12 mouse cellular contexts compared by ENCODE assay signal in genomic region chr5:77838186-77839097, GRCm38 (mm10).
A peak's percentile ranks its signal among the peaks of the same experiment; 100 is the strongest.
DNase-seq lines count a peak whose midpoint lies in the region; ATAC-seq and TF ChIP-seq lines count a peak whose summit lies in the region.
"Had no signal": no experiment of that assay in that cellular context is flagged by ENCODE, and none has a peak within 500 bp of the region (broad histone marks: within the 10 kb centered on the region; RNA-seq: fewer than 3 reads in every experiment).

No protein-coding gene starts in this region.

- H3K27me3 ChIP-seq in forebrain, embryonic 12.5 days = no peaks in the 10 kb centered on the region
- no peaks in the 10 kb centered on the region for H3K27me3 ChIP-seq in hindbrain, embryonic 16.5 days (replicated peaks; ENCODE audit: control insufficient read depth, insufficient read depth, low read length)
- no peaks in the 10 kb centered on the region for H3K27me3 ChIP-seq in neural tube, embryonic 12.5 days (replicated peaks)
- H3K27me3 ChIP-seq: intestine, embryonic 15.5 days; limb, embryonic 13.5 days had no signal

- 31% methylated on average over 5 of the region's 5 CpGs for WGBS in forebrain, embryonic 12.5 days
- 13% methylated on average over 5 of the region's 5 CpGs for WGBS in hindbrain, embryonic 16.5 days
- WGBS in neural tube, embryonic 12.5 days = 26% methylated on average over 5 of the region's 5 CpGs

- 0 out of 2 replicates have a peak overlapping the region, but pooled peaks have one; percentile 1 for H3K4me2 ChIP-seq in forebrain, embryonic 12.5 days
- H3K4me2 ChIP-seq in hindbrain, embryonic 16.5 days (ENCODE audit: low read length) = peak overlapping the region; percentile 13; the same call in 1 of the 2 replicates
- H3K4me2 ChIP-seq in neural tube, embryonic 12.5 days (replicated peaks) = no peak overlapping the region; the same call in 1 of the 2 replicates
- H3K4me2 ChIP-seq: intestine, embryonic 15.5 days; limb, embryonic 13.5 days had no signal

- peaks cover 13% of the 10 kb centered on the region for H3K4me1 ChIP-seq in forebrain, embryonic 12.5 days
- H3K4me1 ChIP-seq in hindbrain, embryonic 16.5 days (ENCODE audit: control insufficient read depth, insufficient read depth, low read depth, low read length) = peaks cover 4% of the 10 kb centered on the region
- no peaks in the 10 kb centered on the region for H3K4me1 ChIP-seq in neural tube, embryonic 12.5 days
- H3K4me1 ChIP-seq: intestine, embryonic 15.5 days; limb, embryonic 13.5 days had no signal

- H3K9ac ChIP-seq in forebrain, embryonic 12.5 days = no peak overlapping the region
- no peak overlapping the region for H3K9ac ChIP-seq in hindbrain, embryonic 16.5 days (ENCODE audit: low read depth, low read length)
- H3K9ac ChIP-seq in neural tube, embryonic 12.5 days = no peak overlapping the region
- H3K9ac ChIP-seq: intestine, embryonic 15.5 days; limb, embryonic 13.5 days had no signal

- peak overlapping the region; percentile 54 for H3K27ac ChIP-seq in layer of hippocampus, adult 2 months
- H3K27ac ChIP-seq in forebrain, embryonic 12.5 days = peak overlapping the region; percentile 47; the same call in 1 of the 2 replicates
- H3K27ac ChIP-seq in hindbrain, embryonic 16.5 days (ENCODE audit: low read depth, low read length) = peak overlapping the region; percentile 29; the same call in 1 of the 2 replicates
- no peak overlapping the region for H3K27ac ChIP-seq in neural tube, embryonic 12.5 days
- H3K27ac ChIP-seq: intestine, embryonic 15.5 days; limb, embryonic 13.5 days had no signal

- no peaks in the 10 kb centered on the region for H3K36me3 ChIP-seq in forebrain, embryonic 12.5 days (replicated peaks)
- H3K36me3 ChIP-seq in hindbrain, embryonic 16.5 days (ENCODE audit: control insufficient read depth, insufficient read depth, low read length) = no peaks in the 10 kb centered on the region
- H3K36me3 ChIP-seq in neural tube, embryonic 12.5 days = no peaks in the 10 kb centered on the region
- H3K36me3 ChIP-seq: intestine, embryonic 15.5 days; limb, embryonic 13.5 days had no signal

- peak; percentile 55 for ATAC-seq in forebrain, embryonic 12.5 days (ENCODE audit: low FRiP score)
- ATAC-seq in hindbrain, embryonic 16.5 days = peak; percentile 90
- peak; percentile 93 for ATAC-seq in neural tube, embryonic 12.5 days (ENCODE audit: low FRiP score, low read depth)
- ATAC-seq in activated CD4-positive, CD25-positive, alpha-beta regulatory T cell, adult 4 months = no peak
- ATAC-seq in megakaryocyte-erythroid progenitor cell, adult 5-6 weeks (replicated peaks; ENCODE audit: low FRiP score, low TSS enrichment, poor library complexity, severe bottlenecking) = no peak
- ATAC-seq: intestine, embryonic 15.5 days had no signal

- TF ChIP-seq CTCF in layer of hippocampus, adult 2 months (conservative IDR thresholded peaks at IDR 0.05) = no peak

- no peaks in the 10 kb centered on the region for H3K9me3 ChIP-seq in forebrain, embryonic 12.5 days
- H3K9me3 ChIP-seq in hindbrain, embryonic 16.5 days (ENCODE audit: control insufficient read depth, low read length) = no peaks in the 10 kb centered on the region
- H3K9me3 ChIP-seq in neural tube, embryonic 12.5 days = no peaks in the 10 kb centered on the region
- H3K9me3 ChIP-seq: intestine, embryonic 15.5 days; limb, embryonic 13.5 days had no signal

- H3K4me3 ChIP-seq in layer of hippocampus, adult 2 months = no peak overlapping the region; the same call in 1 of the 2 replicates
- no peak overlapping the region for H3K4me3 ChIP-seq in forebrain, embryonic 12.5 days (replicated peaks)
- H3K4me3 ChIP-seq in hindbrain, embryonic 16.5 days (ENCODE audit: low read length) = no peak overlapping the region
- H3K4me3 ChIP-seq in neural tube, embryonic 12.5 days = no peak overlapping the region
- H3K4me3 ChIP-seq: intestine, embryonic 15.5 days; limb, embryonic 13.5 days had no signal

- DNase-seq in layer of hippocampus, adult 2 months (ENCODE audit: low spot score in 2 of 2) = peak in 1 of 2 experiments; percentile 32
- no peak for DNase-seq in layer of hippocampus, postnatal 25 days (ENCODE audit: extremely low spot score in 1 of 2, low spot score in 1 of 2)
- DNase-seq: cerebellum, adult 9-11 months; gastrocnemius, postnatal 10 days; lung, adult 2 months had no signal

Comparison
In these comparisons a context has a peak if more than half of its experiments do, and no peak if none do; other contexts are left out.
1. ATAC-seq: peak in forebrain, embryonic 12.5 days (single experiment), hindbrain, embryonic 16.5 days (single experiment) and neural tube, embryonic 12.5 days (single experiment); none in activated CD4-positive, CD25-positive, alpha-beta regulatory T cell, adult 4 months (single experiment) and megakaryocyte-erythroid progenitor cell, adult 5-6 weeks (single experiment).